Mouse (Mus musculus) kidney, adult 2 months (tissue): Measurements from ENCODE around the gene Prr12. TPM values are rescaled to one million over a fixed set of nuclear protein-coding genes. Genes with fewer than 3 reads are reported as not detected.
"Not testable (repeated sequence)": the region's sequence is repeated elsewhere in the genome, so short reads cannot be mapped to it uniquely, and the experiment has no call there.

Source experiments
- DNase-seq: peaks from one replicate; pipeline ENCODE4 v3.0.0; 2021
- H3K27ac ChIP-seq: fragments of 200-500 bp; 2 replicates; pipeline ENCODE4 v1.5.1; 2012; ENCODE audit warnings: low read depth, low read length, control low read depth, inconsistent platforms; ENCODE audit not compliant: insufficient read depth
- H3K27me3 ChIP-seq: fragments of 200-500 bp; replicated peaks from 2 replicates; pipeline ENCODE4 v1.6.1; 2012; ENCODE audit warnings: mild to moderate bottlenecking, moderate library complexity, low read length, inconsistent platforms; ENCODE audit not compliant: control insufficient read depth, insufficient read depth
- H3K36me3 ChIP-seq: fragments of 200-500 bp; 2 replicates; pipeline ENCODE4 v1.6.1; 2012; ENCODE audit warnings: mild to moderate bottlenecking, moderate library complexity, low read length, inconsistent platforms; ENCODE audit not compliant: control insufficient read depth, insufficient read depth
- H3K4me1 ChIP-seq: fragments of 200-500 bp; 2 replicates; pipeline ENCODE4 v1.6.1; 2011; ENCODE audit warnings: low read length; ENCODE audit not compliant: control insufficient read depth, insufficient read depth
- H3K4me3 ChIP-seq: fragments of 200-500 bp; 2 replicates; pipeline ENCODE4 v1.5.1; 2011; ENCODE audit warnings: mild to moderate bottlenecking, low read depth, low read length, control low read depth; ENCODE audit not compliant: insufficient read depth
- CTCF ChIP-seq: fragments of 200-500 bp; conservative IDR thresholded peaks from 2 replicates; pipeline ENCODE4 v1.5.1; 2011; ENCODE audit warnings: low read depth, mild to moderate bottlenecking, control low read depth, low read length, moderate library complexity, mixed read lengths; ENCODE audit not compliant: insufficient read depth, insufficient read length
- POLR2A ChIP-seq: fragments of 200-500 bp; IDR thresholded peaks from one replicate; pipeline ENCODE4 v1.6.1; 2011; ENCODE audit warnings: low read depth, low read length, control low read depth
- WGBS: fragments of 180-500 bp; shearing (Covaris S2); methylation state at CpG from one replicate; pipeline ENCODE4 v1.1.7; 2018; 5-methylcytosine and 5-hydroxymethylcytosine counted together
- polyA plus RNA-seq: library from polyadenylated mRNA; depleted of rRNA; stranded (reverse); fragments of >200 nt; gene quantifications from 2 replicates; pipeline ENCODE4 v1.2.3, GENCODE M21; 2012; rRNA removed

The Prr12 gene
- 7.1 and 9.1 TPM in 2 replicates for polyA plus RNA-seq

DNA sequence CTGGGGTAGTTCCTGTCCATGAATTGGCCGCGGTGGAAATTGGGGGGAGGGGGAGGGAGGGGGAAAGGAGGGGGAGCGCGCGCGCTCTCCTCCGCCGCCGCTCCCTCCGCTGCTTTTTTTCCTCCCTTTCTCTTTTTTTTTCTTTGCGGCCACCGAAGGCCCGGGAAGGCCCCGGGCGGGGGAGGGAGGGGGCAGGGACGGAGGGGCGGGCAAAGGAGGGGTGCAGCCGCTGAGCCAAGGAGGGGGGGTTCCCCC is at the start of gene Prr12:
Prr12 (minus strand) TSS at position 20 of the 255 bp plus-strand sequence.
- peak within 1 kb of the TSS; percentile 92 for H3K27ac ChIP-seq
- TF ChIP-seq POLR2A (no peak), CTCF (no peak)
- no peaks in the 10 kb centered on the region for H3K36me3 ChIP-seq
- peaks cover 8% of the 10 kb centered on the region; the same call in 1 of the 2 replicates for H3K4me1 ChIP-seq
- 0% methylated on average over 6 of the region's 18 CpGs for WGBS
- H3K27me3 ChIP-seq: no peaks in the 10 kb centered on the region
- H3K4me3 ChIP-seq: peak within 1 kb of the TSS; percentile 90
- no peak for DNase-seq

DNA sequence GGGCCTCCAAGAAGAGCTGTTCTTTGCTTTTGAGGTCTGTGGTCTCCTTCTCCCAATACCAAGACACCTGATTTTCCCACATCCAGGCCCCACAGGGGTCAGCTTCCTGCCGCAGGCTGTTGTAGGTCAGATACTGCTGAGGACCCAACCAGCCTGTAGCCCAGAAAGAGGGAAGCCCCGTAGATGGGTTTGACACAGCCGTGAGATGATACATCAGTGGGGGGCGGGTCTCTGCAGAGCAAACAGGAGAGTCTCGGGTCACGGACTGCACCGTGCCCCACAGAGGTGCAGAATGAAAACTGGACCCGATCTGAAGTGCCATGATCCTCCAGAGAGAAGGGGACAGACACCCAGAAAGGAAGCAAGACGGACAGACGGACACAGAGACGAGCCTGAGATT is 49.8 kb upstream of the Prr12 start:
- Histone ChIP-seq H3K27ac (peak overlapping the region; percentile 96; the same call in 1 of the 2 replicates), H3K4me1 (peaks cover 25% of the 10 kb centered on the region)
- WGBS: 42% methylated on average over 11 of the region's 11 CpGs

DNA sequence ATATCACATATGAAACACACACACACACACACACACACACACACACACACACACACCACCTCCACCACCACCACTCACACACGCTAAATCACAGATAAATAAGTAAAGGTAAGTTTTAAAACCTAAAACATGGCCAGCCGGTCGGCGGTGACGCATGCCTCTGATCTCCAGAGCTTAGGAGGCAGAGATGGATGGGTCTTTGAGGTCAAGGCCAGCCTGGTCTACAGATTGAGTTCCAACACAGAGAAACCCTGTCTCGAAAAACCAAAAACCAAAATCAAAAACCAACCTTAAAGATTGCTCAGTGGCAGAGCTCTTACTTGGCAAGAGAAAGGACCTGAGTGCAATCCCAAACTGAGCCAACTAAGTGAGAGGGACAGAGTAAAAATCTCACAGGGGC is 47.4 kb upstream of the Prr12 start:
- Histone ChIP-seq H3K4me3 (no peak overlapping the region), H3K27ac (no peak overlapping the region), H3K4me1 (peaks cover 29% of the 10 kb centered on the region), H3K27me3 (no peaks in the 10 kb centered on the region), H3K36me3 (no peaks in the 10 kb centered on the region)
- no peak for DNase-seq
- 66% methylated on average over 6 of the region's 6 CpGs for WGBS
- TF ChIP-seq CTCF: no peak
- TF ChIP-seq POLR2A: no peak

More for the DNA sequence above, 49.8 kb upstream of the Prr12 start:
- TF ChIP-seq CTCF: no peak
- TF ChIP-seq POLR2A: no peak
- no peaks in the 10 kb centered on the region for H3K27me3 ChIP-seq
- no peak for DNase-seq
- no peaks in the 10 kb centered on the region for H3K36me3 ChIP-seq
- peak overlapping the region; percentile 73 for H3K4me3 ChIP-seq

DNA sequence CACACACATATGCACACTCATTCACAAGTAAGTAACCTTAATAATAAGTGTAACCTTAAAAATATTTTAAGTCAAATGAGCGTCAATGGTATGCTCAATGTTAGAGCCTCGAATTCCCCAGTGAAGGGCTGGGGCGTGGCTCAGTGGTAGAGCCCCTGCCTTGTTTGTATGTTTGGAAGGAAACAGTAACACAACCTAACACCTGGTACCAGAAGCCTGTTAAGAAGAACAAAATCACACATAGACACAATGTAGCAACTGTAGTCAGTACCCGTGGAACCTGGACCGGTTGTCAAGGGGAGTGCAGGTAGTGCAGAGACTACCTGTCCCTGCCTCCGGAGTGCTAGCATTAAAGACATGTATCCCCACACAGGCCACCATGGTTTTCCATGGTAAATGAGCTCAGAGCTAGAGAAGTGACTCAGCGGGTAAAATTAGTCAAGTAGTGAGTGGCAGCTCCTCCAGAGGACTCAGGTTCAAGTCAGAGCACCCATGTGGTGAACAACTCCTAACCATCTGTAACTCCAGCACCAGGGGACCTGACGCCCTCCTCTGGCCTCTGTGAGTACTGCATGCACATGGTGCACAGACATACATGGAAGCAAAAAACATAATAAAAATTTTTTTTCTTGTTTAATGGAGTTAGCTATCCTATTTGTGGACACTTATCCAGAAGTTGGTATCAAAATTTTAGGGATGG is 46.0 kb upstream of the Prr12 start:
- 88% methylated on average over 8 of the region's 8 CpGs for WGBS
- H3K4me3 ChIP-seq: no peak overlapping the region
- TF ChIP-seq CTCF: 0 out of 2 replicates have a peak, but pooled peaks have one; percentile 37
- no peak for TF ChIP-seq POLR2A
- H3K27ac ChIP-seq: no peak overlapping the region
- DNase-seq: no peak
- H3K27me3 ChIP-seq: no peaks in the 10 kb centered on the region
- H3K36me3 ChIP-seq: no peaks in the 10 kb centered on the region
- H3K4me1 ChIP-seq: peaks cover 23% of the 10 kb centered on the region

DNA sequence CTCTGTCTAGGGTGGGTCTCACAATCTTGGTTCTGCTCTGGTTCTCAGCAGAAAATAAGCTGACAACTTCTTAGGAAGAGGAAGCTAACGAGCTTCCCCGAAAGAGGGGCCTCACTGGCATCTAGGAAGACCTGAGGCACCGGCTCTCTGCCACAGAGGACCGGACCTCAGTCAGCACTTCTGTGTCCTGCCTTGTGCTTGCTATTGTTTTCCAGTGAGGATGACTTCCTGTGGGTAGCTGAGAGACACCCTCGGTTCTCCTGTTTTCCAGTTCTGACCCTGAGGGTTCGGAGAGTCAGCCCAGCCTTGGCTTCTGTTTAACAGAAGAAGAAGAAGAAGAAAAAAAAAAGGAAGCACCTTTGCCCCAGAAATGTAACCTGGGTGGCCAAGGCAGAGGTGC is 44.8 kb upstream of the Prr12 start:
- H3K4me3 ChIP-seq: no peak overlapping the region
- 25% methylated on average over 6 of the region's 6 CpGs for WGBS
- peak; percentile 61 for DNase-seq
- no peaks in the 10 kb centered on the region for H3K27me3 ChIP-seq
- H3K4me1 ChIP-seq: peaks cover 17% of the 10 kb centered on the region
- TF ChIP-seq CTCF (no peak), POLR2A (no peak)
- peak overlapping the region; percentile 56 for H3K27ac ChIP-seq
- H3K36me3 ChIP-seq: no peaks in the 10 kb centered on the region

DNA sequence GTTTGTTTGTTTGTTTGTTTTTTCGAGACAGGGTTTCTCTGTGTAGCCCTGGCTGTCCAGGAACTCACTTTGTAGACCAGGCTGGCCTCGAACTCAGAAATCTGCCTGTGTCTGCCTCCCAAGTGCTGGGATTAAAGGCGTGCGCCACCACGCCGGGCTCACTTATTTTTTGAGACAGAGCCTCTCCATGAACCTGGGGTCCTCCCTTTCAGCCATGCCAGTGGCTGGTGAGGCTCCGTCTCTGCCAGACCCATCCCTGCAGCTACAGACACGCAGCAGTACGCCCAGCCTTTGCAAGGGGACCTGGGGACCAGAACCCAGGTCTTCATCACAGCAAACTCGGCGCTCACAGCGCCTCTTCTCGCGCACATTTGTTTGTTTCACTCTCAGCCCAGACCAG is 43.3 kb upstream of the Prr12 start:
- WGBS: 96% methylated on average over 14 of the region's 14 CpGs
- not testable (repeated sequence) for H3K27me3 ChIP-seq, DNase-seq, H3K36me3 ChIP-seq, H3K4me1 ChIP-seq, H3K27ac ChIP-seq, H3K4me3 ChIP-seq

DNA sequence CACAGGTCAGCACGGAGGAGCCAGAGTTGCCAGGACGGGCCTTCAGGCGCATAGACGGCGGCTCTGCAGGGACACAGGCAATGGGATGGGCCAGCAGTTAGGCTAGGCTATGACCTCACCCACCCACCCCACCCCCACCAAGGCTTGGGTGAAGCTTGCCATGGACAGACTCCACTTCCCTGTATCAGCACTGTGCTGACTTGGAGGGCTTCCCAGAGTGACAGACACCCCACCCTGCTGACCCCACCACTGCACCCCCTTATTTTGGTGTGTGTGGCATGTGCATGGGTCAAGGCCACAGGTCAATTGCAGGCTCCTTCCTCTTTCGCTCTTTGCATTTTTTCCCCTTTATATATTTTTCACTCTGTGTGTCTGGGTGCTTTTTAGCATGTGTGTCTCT is 42.7 kb upstream of the Prr12 start:
- no peak overlapping the region for H3K27ac ChIP-seq
- peaks cover 9% of the 10 kb centered on the region; the same call in 1 of the 2 replicates for H3K4me1 ChIP-seq
- no peaks in the 10 kb centered on the region for H3K36me3 ChIP-seq
- no peak for TF ChIP-seq POLR2A
- no peak for TF ChIP-seq CTCF
- WGBS: 71% methylated on average over 6 of the region's 6 CpGs
- DNase-seq: no peak
- no peaks in the 10 kb centered on the region for H3K27me3 ChIP-seq
- no peak overlapping the region for H3K4me3 ChIP-seq
